ENCODE assay signal across 8 mouse cellular contexts in genomic region chr11:69837604-69837951, GRCm38 (mm10). TPM values are rescaled to one million over a fixed set of nuclear protein-coding genes. Genes with fewer than 3 reads are reported as not detected.
DNase-seq lines count a peak whose midpoint lies in the region; ATAC-seq lines count a peak whose summit lies in the region.

Gene Nlgn2, minus strand, starts transcription at chr11:69837784.

- H3K4me2 ChIP-seq in hindbrain, embryonic 11.5 days (replicated peaks; ENCODE audit: low read depth, low read length), result peak within 1 kb of the TSS; percentile 92
- H3K4me2 ChIP-seq in liver, embryonic 11.5 days, result peak within 1 kb of the TSS; percentile 96

- WGBS in heart, embryonic 10.5 days, result 0% methylated on average over 32 of the region's 32 CpGs
- under 1% methylated on average over 30 of the region's 32 CpGs for WGBS in hindbrain, embryonic 11.5 days
- 0% methylated on average over 32 of the region's 32 CpGs for WGBS in liver, embryonic 11.5 days

- H3K4me1 ChIP-seq in heart, embryonic 10.5 days, result peaks cover 54% of the 10 kb centered on the region
- no peaks in the 10 kb centered on the region for H3K4me1 ChIP-seq in brown adipose tissue, adult 24 weeks (ENCODE audit: control insufficient read depth, insufficient read depth, insufficient read length, low read length)
- peaks cover 20% of the 10 kb centered on the region for H3K4me1 ChIP-seq in hindbrain, embryonic 11.5 days (replicated peaks; ENCODE audit: control insufficient read depth, insufficient read depth, low read length)
- peaks cover 41% of the 10 kb centered on the region for H3K4me1 ChIP-seq in liver, embryonic 11.5 days (replicated peaks; ENCODE audit: control insufficient read depth, insufficient read depth, low read length)

- peak within 1 kb of the TSS; percentile 90 for H3K9ac ChIP-seq in hindbrain, embryonic 11.5 days (ENCODE audit: low read depth, low read length)
- peak within 1 kb of the TSS; percentile 80 for H3K9ac ChIP-seq in liver, embryonic 11.5 days (ENCODE audit: low read depth, low read length)

- intact Hi-C loops in heart, postnatal 36 days (cut with DNase I), result no loop called here

- H3K27ac ChIP-seq in heart, embryonic 10.5 days, result peak within 1 kb of the TSS; percentile 93
- peak within 1 kb of the TSS; percentile 76 for H3K27ac ChIP-seq in brown adipose tissue, adult 24 weeks (replicated peaks; ENCODE audit: low read depth, low read length)
- peak within 1 kb of the TSS; percentile 92 for H3K27ac ChIP-seq in hindbrain, embryonic 11.5 days (ENCODE audit: low read depth, low read length)
- H3K27ac ChIP-seq in liver, embryonic 11.5 days (ENCODE audit: low read depth, low read length), result peak within 1 kb of the TSS; percentile 78

- no peak; the same call in 1 of the 2 replicates for ATAC-seq in hindbrain, embryonic 11.5 days (ENCODE audit: low FRiP score)
- ATAC-seq in liver, embryonic 11.5 days (replicated peaks; ENCODE audit: low FRiP score), result peak; percentile 55

- no peaks in the 10 kb centered on the region for H3K9me3 ChIP-seq in heart, embryonic 10.5 days
- no peaks in the 10 kb centered on the region for H3K9me3 ChIP-seq in hindbrain, embryonic 11.5 days (ENCODE audit: control insufficient read depth, low read length)
- no peaks in the 10 kb centered on the region for H3K9me3 ChIP-seq in liver, embryonic 11.5 days (ENCODE audit: control insufficient read depth, low read length)

- peaks cover 7% of the 10 kb centered on the region for H3K36me3 ChIP-seq in heart, embryonic 10.5 days
- H3K36me3 ChIP-seq in hindbrain, embryonic 11.5 days (ENCODE audit: control insufficient read depth, insufficient read depth, low read length), result peaks cover 4% of the 10 kb centered on the region; the same call in 1 of the 2 replicates
- no peaks in the 10 kb centered on the region; the same call in 1 of the 2 replicates for H3K36me3 ChIP-seq in liver, embryonic 11.5 days (ENCODE audit: control insufficient read depth, insufficient read depth, low read length)

- peaks cover 45% of the 10 kb centered on the region for H3K27me3 ChIP-seq in heart, embryonic 10.5 days (ENCODE audit: insufficient read depth, poor library complexity, severe bottlenecking)
- H3K27me3 ChIP-seq in hindbrain, embryonic 11.5 days (ENCODE audit: control insufficient read depth, insufficient read depth, low read length), result peaks cover 2% of the 10 kb centered on the region; the same call in 1 of the 2 replicates
- peaks cover 40% of the 10 kb centered on the region for H3K27me3 ChIP-seq in liver, embryonic 11.5 days (replicated peaks; ENCODE audit: control insufficient read depth, insufficient read depth, low read length)

- DNase-seq in heart, embryonic 10.5 days (ENCODE audit: low spot score), result no peak
- DNase-seq in heart, postnatal 36 days, result no peak
- DNase-seq in CD4-positive helper T cell, adult 2 months (ENCODE audit: low read depth, low spot score), result peak; percentile 86
- no peak for DNase-seq in hindbrain, embryonic 11.5 days (ENCODE audit: low spot score)
- no peak for DNase-seq in liver, embryonic 11.5 days (ENCODE audit: low spot score)
- DNase-seq in ovary, postnatal 10 days (ENCODE audit: low spot score), result no peak
- DNase-seq in frontal cortex, postnatal 36 days (ENCODE audit: low spot score in 2 of 2), result no peak

- peak within 1 kb of the TSS; percentile 69 for H3K4me3 ChIP-seq in heart, embryonic 10.5 days
- peak within 1 kb of the TSS; percentile 79 for H3K4me3 ChIP-seq in brown adipose tissue, adult 24 weeks (ENCODE audit: insufficient read depth, low read depth, low read length)
- H3K4me3 ChIP-seq in hindbrain, embryonic 11.5 days (ENCODE audit: low read depth, low read length), result peak within 1 kb of the TSS; percentile 85
- peak within 1 kb of the TSS; percentile 76 for H3K4me3 ChIP-seq in liver, embryonic 11.5 days (ENCODE audit: low read depth, low read length)

RNA-seq across cellular contexts. Expression of gene Nlgn2, which starts in this region (rescaled TPM):
- polyA plus RNA-seq in heart, embryonic 10.5 days (2016; fragmentation: Nextera tagmentation; extraction: Ambion mirVana), result 1.3 and 3.7 TPM in 2 replicates
- 1 to 10 TPM; 4.6 to 4.8 TPM for total RNA-seq in heart, postnatal 36 days (2021)
- 1.8 and 2.7 TPM in 2 replicates for polyA plus RNA-seq in brown adipose tissue, adult 24 weeks (2012; ENCODE audit: insufficient read depth, insufficient read length, missing spikeins)
- polyA plus RNA-seq in hindbrain, embryonic 11.5 days (2014; fragmentation: Nextera tagmentation; extraction: Ambion mirVana), result 11.5 and 16.1 TPM in 2 replicates
- 2.8 and 3.4 TPM in 2 replicates for polyA plus RNA-seq in liver, embryonic 11.5 days (2014; fragmentation: Nextera tagmentation; extraction: Ambion mirVana)
